Mouse (Mus musculus): ENCODE results near the gene Tom1. TPM values are rescaled to one million over a fixed set of nuclear protein-coding genes. Genes with fewer than 3 reads are reported as not detected.

The Tom1 gene
- 21.9 and 23.0 TPM in 2 replicates for polyA plus RNA-seq (2016; fragmentation: Nextera tagmentation; extraction: Ambion mirVana)

DNA sequence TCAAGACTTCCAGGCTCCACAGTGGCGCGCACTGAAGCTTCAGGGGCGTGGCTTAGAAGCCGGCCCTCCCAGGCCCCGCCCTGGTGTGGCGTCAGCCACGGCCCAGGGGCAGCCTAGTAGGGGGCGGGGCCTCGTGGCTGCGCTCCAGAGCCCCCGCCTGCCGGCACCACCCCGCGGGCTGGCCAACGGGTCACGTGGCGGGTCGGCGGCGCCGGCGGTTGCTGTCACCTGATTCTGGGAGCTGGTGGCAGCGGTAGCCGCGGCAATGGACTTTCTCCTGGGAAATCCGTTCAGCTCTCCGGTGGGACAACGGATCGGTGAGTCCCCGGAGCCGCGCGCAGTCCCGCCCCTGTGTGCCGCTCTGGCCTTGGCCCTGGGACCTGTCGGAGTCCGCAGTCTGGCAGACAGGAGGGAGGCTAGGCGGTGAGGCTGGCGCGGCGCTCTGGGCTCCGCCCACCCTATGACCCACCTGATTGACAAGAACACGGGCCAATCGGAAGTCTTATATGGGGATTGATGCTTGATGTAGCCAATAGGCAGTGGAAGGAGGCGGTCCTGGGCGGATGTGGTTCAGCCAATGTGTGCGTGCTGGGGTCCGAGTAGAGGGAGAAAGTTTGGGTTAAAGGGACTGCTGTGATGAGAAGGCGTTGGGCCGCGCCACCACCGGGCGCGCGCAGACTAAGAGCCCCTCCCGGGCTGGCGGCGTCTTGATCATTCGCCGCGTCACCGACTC lies at the start of gene Tom1:
Gene Tom1, plus strand, starts transcription at position 195 of the 733 bp plus-strand sequence.
- peak within 1 kb of the TSS; percentile 79 for H3K27ac ChIP-seq
- peak within 1 kb of the TSS; percentile 56 for H3K9ac ChIP-seq
- peaks cover 12% of the 10 kb centered on the region; the same call in 1 of the 2 replicates for H3K4me1 ChIP-seq
- H3K4me3 ChIP-seq (replicated peaks), result peak within 1 kb of the TSS; percentile 62
- peaks cover 17% of the 10 kb centered on the region for H3K36me3 ChIP-seq (replicated peaks)
- WGBS, result under 1% methylated on average over 59 of the region's 62 CpGs
- ATAC-seq (ENCODE audit: low FRiP score), result peak; percentile 99
- H3K27me3 ChIP-seq, result no peaks in the 10 kb centered on the region
- H3K9me3 ChIP-seq, result no peaks in the 10 kb centered on the region
- H3K4me2 ChIP-seq, result peak within 1 kb of the TSS; percentile 85

DNA sequence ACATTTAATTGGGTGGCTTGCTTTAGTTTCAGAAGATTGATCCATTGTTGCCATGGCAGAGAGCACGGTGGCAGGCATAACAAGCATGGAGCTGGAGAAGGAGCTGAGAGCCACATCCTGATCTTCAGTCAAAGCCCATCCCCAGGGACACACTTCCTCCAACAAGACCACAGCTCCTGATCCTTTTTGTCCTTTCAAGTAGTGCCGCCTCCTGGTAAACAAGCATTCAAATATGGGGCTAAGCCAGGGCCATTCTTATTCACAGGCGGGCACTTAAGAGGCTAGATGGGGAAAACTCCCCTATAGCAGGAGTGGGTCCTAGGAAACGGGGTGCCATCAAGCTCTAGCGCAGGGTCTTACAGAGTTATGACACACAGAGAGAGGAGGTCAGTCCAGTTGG lies 46.1 kb upstream of the Tom1 start:
- no peak overlapping the region for H3K27ac ChIP-seq
- WGBS, result 75% methylated on average over 5 of the region's 5 CpGs
- no peak overlapping the region for H3K4me2 ChIP-seq

DNA sequence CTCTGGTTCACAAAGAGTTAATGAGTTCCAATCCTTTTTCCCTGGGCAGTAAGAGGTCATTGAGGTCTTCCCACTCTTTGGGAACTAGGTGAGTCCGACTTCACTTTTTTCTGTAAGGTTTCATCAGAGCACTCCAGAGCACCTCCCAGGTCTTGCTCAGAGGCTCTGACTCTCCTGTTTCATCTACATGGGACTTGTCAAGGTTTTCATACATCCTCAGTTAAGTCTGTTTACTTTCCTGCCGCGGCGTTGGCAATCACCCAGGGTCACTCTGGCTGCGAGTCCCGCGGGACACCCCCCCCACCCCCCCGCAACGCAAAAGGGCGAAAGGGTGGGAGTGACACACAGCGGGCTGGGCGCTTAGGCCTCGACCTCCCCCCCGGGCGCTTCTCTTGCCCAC lies 43.5 kb upstream of the Tom1 start:
- Histone ChIP-seq H3K4me2 (no peak overlapping the region), H3K27ac (no peak overlapping the region), H3K4me3 (replicated peaks) (no peak overlapping the region), H3K9ac (no peak overlapping the region), H3K4me1 (peaks cover 6% of the 10 kb centered on the region), H3K9me3 (no peaks in the 10 kb centered on the region), H3K36me3 (replicated peaks) (no peaks in the 10 kb centered on the region), H3K27me3 (no peaks in the 10 kb centered on the region)
- ATAC-seq (ENCODE audit: low FRiP score), result no peak
- 29% methylated on average over 15 of the region's 15 CpGs for WGBS

More for the DNA sequence above, 46.1 kb upstream of the Tom1 start:
- no peak for ATAC-seq (ENCODE audit: low FRiP score)
- Histone ChIP-seq H3K4me3 (replicated peaks) (no peak overlapping the region), H3K27me3 (no peaks in the 10 kb centered on the region), H3K9ac (no peak overlapping the region), H3K9me3 (no peaks in the 10 kb centered on the region), H3K4me1 (no peaks in the 10 kb centered on the region), H3K36me3 (replicated peaks) (no peaks in the 10 kb centered on the region)

DNA sequence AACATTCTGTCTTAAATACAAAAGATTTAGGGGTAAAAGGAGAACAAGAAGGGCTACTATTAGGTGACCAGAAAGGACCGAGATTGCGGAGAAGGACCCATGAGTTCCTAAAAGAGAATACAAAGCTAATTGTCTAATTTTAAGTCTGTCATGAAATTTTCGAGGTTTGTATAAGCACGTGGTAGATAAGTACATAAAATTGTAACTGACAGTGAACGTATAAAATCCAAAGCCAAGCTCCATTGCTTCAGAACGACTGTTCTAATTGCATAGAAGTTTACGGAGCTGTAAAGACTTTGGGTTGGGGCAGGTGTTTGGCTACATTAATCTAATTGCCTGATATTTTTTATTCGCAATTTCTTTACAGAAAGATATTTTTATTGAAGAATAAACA lies 40.4 kb upstream of the Tom1 start, which contains the start of gene Hmgxb4:
Gene Hmgxb4, plus strand, starts transcription at position 276 of the 394 bp plus-strand sequence.
- H3K4me2 ChIP-seq, result peak within 1 kb of the TSS; percentile 64
- H3K36me3 ChIP-seq (replicated peaks), result no peaks in the 10 kb centered on the region
- peaks cover 6% of the 10 kb centered on the region for H3K4me1 ChIP-seq
- H3K27me3 ChIP-seq, result no peaks in the 10 kb centered on the region
- H3K9me3 ChIP-seq, result no peaks in the 10 kb centered on the region
- H3K4me3 ChIP-seq (replicated peaks), result peak within 1 kb of the TSS; percentile 92
- peak within 1 kb of the TSS; percentile 96 for H3K27ac ChIP-seq
- WGBS, result 8% methylated on average over 8 of the region's 8 CpGs
- ATAC-seq (ENCODE audit: low FRiP score), result peak; percentile 7; the same call in 1 of the 2 replicates
- H3K9ac ChIP-seq, result peak within 1 kb of the TSS; percentile 97

DNA sequence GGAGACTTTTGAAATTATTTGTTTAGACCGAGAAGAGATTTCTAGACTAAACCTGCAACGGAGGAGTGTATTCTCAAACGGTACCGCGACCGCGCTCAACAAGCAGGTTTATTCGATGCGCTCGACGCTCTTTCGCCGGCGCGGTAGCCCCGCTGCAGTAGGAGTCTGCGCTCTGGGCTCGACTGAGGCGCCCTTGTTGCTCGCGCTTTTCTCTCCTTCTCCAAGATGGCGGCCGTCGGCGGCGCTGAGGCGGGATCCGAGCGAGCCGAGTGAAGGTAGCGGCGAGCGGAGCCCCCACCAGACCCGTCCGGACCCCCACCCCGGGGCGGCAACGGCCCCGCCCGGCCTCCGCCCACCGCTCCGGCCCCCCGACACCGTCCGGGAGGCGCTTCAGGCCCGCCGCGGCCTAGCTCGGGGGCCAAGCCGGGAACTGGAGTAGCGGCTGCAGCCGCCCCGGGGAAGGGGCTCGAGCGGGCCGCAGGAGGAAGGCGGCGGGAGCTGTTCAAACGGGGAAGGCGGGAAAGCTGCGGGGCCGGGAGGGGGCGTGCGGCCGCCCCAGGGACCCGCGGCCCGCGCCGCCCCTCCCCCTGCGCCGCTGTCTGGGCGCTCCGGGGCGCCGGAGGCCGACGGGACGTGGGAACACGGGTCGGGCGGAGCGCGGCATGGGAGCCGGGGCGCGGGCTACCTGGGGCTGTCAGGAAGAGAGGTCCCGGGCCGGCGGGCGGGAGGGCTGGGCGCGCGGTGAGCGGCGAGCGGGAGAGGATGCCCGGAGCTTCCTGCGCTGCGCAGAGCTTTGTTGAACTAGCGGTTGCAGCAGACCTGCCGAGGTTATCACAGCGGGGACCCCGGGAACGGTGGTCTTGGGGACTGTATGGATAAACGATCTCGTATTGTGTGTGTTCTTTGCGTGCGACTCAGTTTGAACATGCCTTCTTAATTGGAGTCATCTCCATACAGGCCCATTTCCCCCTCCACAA lies 39.7 kb upstream of the Tom1 start:
- Histone ChIP-seq H3K27me3 (no peaks in the 10 kb centered on the region), H3K4me2 (peak overlapping the region; percentile 64), H3K27ac (peak overlapping the region; percentile 96), H3K9me3 (no peaks in the 10 kb centered on the region), H3K4me1 (peaks cover 6% of the 10 kb centered on the region), H3K9ac (peak overlapping the region; percentile 97), H3K36me3 (replicated peaks) (peaks cover 4% of the 10 kb centered on the region), H3K4me3 (replicated peaks) (peak overlapping the region; percentile 92)
- ATAC-seq (ENCODE audit: low FRiP score), result peak; percentile 95
- WGBS, result under 1% methylated on average over 78 of the region's 111 CpGs

DNA sequence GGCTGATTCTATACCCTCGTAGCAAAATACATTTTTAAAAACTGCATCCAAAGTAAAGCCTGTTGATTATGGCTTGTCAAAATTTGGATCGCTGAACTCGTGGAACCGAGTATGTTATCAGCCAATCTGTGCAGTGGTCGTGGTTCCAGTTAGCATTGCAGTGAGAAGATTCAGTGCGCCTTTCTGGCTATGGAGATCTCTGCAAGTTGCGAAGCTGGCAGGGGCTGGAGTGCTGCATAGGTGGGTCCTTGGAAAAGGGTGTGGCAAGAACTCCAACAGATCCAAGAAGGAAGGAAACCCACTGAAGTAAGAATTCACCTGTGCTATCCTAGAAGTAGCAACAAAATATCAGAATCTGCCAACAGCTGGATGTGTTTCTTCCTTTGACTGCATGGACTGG lies 39.0 kb upstream of the Tom1 start:
- 7% methylated on average over 7 of the region's 7 CpGs for WGBS
- Histone ChIP-seq H3K4me2 (peak overlapping the region; percentile 64), H3K36me3 (replicated peaks) (peaks cover 12% of the 10 kb centered on the region), H3K9ac (peak overlapping the region; percentile 97), H3K9me3 (no peaks in the 10 kb centered on the region), H3K4me1 (peaks cover 6% of the 10 kb centered on the region), H3K4me3 (replicated peaks) (peak overlapping the region; percentile 92), H3K27me3 (no peaks in the 10 kb centered on the region), H3K27ac (peak overlapping the region; percentile 96; the same call in 1 of the 2 replicates)
- 0 out of 2 replicates have a peak, but pooled peaks have one; percentile 5 for ATAC-seq (ENCODE audit: low FRiP score)

DNA sequence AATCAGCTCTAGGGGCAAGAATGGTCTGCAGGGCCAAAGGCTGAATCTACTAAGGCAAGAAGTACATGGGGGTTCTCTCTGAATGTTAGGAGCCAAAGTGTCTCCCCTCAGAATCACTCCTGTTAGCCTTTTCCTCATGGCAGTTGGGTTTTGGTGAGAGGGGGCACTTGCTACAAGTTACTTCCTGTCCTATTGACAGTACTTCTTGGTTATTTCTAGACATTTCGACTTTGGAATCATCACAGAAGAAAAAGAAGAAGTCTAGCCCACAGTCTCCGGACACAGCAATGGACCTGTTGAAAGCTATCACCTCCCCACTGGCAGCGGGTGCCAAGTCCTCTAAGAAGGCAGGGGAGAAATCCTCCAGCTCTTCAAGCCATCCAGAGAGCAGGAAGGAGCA lies 33.1 kb upstream of the Tom1 start:
- over 99% methylated on average over 3 of the region's 3 CpGs for WGBS
- Histone ChIP-seq H3K9ac (no peak overlapping the region), H3K4me2 (no peak overlapping the region), H3K4me3 (replicated peaks) (no peak overlapping the region), H3K27me3 (no peaks in the 10 kb centered on the region), H3K36me3 (replicated peaks) (peaks cover 59% of the 10 kb centered on the region), H3K9me3 (no peaks in the 10 kb centered on the region), H3K4me1 (no peaks in the 10 kb centered on the region), H3K27ac (no peak overlapping the region)
- ATAC-seq (ENCODE audit: low FRiP score), result no peak

DNA sequence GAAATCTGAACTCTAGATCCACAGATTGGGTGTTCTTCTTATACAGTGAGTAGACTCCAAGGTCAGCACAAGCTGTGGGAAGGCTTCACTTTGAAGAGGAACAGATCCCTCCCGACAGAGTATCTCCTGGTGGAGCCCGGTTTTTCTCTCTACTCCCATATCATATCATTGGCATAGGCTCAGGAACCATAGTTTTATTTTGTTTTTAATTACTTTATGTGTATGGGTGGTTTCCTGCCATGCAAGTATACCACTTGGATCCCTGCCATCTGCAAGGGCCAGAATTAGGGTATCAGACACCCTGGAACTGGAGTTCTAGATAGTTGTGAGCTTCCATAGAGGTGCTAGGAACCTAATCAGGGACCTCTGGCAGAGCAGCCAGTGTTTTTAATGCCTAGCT lies 24.7 kb upstream of the Tom1 start:
- no peaks in the 10 kb centered on the region for H3K9me3 ChIP-seq
- H3K27me3 ChIP-seq, result no peaks in the 10 kb centered on the region
- H3K4me3 ChIP-seq (replicated peaks), result no peak overlapping the region
- H3K27ac ChIP-seq, result no peak overlapping the region
- H3K4me1 ChIP-seq, result no peaks in the 10 kb centered on the region
- no peak overlapping the region for H3K4me2 ChIP-seq
- H3K36me3 ChIP-seq (replicated peaks), result peaks cover 62% of the 10 kb centered on the region
- H3K9ac ChIP-seq, result no peak overlapping the region
- ATAC-seq (ENCODE audit: low FRiP score), result no peak
- 95% methylated on average over 2 of the region's 2 CpGs for WGBS

DNA sequence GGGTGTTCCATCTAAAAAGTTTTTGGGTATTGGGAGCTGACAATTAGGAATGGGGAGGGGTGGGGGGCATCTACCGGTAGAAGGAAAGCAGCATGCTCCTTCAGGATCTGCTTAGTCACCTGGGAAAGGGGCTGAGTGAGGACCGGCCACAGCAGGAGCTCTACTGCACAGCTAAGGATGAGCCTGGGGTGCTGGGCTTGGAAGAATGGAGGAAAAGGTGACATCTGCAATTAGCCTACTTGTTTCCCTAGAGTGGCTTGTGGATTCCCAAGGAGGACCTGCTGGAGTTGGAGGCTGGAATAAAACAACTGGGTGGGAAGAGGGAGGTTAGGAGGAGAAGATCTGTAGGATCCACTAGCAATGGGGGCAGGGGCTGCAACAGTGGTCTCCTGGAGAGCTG lies 19.9 kb upstream of the Tom1 start:
- peaks cover 35% of the 10 kb centered on the region for H3K36me3 ChIP-seq (replicated peaks)

DNA sequence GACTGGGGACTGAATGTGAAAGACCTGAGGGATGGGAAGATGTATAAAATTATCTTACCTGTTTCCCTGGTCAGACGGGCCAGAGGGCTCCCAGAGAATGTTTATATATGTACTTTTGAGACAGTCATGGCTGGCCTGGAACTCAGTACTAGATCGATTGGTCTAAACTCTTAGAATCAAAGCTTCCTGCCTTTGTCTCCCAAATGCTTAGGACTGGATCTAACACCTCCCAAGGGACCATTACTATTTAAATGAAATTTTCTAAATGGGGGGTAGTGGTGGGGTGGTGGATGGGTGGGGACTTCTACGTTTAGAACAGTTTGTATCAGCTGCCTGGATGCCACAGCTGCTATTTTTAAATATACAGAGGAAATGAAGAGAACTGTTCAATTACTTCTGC lies 19.5 kb upstream of the Tom1 start:
- Histone ChIP-seq H3K9me3 (no peaks in the 10 kb centered on the region), H3K27me3 (no peaks in the 10 kb centered on the region), H3K4me3 (replicated peaks) (no peak overlapping the region), H3K4me1 (no peaks in the 10 kb centered on the region), H3K36me3 (replicated peaks) (peaks cover 33% of the 10 kb centered on the region), H3K4me2 (no peak overlapping the region), H3K27ac (no peak overlapping the region), H3K9ac (no peak overlapping the region)
- ATAC-seq (ENCODE audit: low FRiP score), result no peak
- 79% methylated on average over 3 of the region's 3 CpGs for WGBS

More for the DNA sequence above, 19.9 kb upstream of the Tom1 start:
- H3K27me3 ChIP-seq, result no peaks in the 10 kb centered on the region
- H3K4me2 ChIP-seq, result no peak overlapping the region
- H3K9me3 ChIP-seq, result no peaks in the 10 kb centered on the region
- WGBS, result 47% methylated on average over 2 of the region's 2 CpGs
- H3K27ac ChIP-seq, result no peak overlapping the region
- H3K4me1 ChIP-seq, result no peaks in the 10 kb centered on the region
- H3K4me3 ChIP-seq (replicated peaks), result no peak overlapping the region
- ATAC-seq (ENCODE audit: low FRiP score), result no peak
- H3K9ac ChIP-seq, result no peak overlapping the region

DNA sequence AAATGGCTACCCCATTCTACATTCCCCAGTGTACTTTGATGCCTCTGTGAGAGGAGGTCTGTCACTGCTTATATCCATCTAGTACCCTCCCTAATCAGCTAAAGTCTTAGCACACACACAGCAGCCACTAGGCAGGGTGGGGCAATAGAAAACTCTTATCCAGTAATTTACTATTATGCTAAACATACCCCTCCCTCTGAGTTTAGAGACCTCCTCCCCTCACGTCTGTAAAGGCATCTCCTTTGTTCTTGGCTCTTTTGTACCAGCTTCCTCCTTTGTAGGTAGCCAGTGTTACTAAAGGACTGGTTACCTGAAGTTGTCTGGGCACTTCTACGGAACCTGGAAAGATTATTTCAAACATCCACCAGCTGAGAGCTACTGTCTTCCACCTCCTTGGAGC lies 17.5 kb upstream of the Tom1 start:
- WGBS, result 53% methylated on average over 2 of the region's 2 CpGs
- H3K9ac ChIP-seq, result no peak overlapping the region
- H3K27ac ChIP-seq, result no peak overlapping the region
- no peaks in the 10 kb centered on the region for H3K27me3 ChIP-seq
- no peak overlapping the region for H3K4me3 ChIP-seq (replicated peaks)
- peaks cover 29% of the 10 kb centered on the region for H3K36me3 ChIP-seq (replicated peaks)
- no peak for ATAC-seq (ENCODE audit: low FRiP score)
- no peaks in the 10 kb centered on the region for H3K9me3 ChIP-seq
- no peak overlapping the region for H3K4me2 ChIP-seq
- no peaks in the 10 kb centered on the region for H3K4me1 ChIP-seq

DNA sequence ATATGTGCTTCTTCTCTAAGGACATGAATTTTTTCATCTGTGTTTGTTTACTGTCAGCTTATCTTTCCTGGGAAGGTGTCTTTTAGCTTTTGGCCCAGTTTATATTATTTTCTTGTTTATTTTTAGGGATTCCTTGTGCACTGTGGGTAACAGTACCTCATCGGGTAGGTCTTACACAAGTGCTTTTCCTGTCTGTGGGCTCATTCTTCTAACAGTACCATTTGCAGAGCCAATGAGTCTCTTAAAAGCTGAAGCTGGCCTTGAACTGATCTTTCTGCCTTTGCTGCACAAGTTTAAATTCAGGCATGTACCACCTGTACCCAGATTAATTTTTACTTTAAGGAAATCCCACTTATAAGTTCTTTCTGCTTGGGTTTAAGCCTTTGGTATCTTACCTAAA lies 17.1 kb upstream of the Tom1 start:
- no peak for ATAC-seq (ENCODE audit: low FRiP score)
- H3K4me1 ChIP-seq, result no peaks in the 10 kb centered on the region
- peaks cover 31% of the 10 kb centered on the region for H3K36me3 ChIP-seq (replicated peaks)
- H3K9ac ChIP-seq, result no peak overlapping the region
- no peak overlapping the region for H3K27ac ChIP-seq
- no peaks in the 10 kb centered on the region for H3K27me3 ChIP-seq
- 90% methylated on average over 1 of the region's 1 CpGs for WGBS
- H3K9me3 ChIP-seq, result no peaks in the 10 kb centered on the region
- no peak overlapping the region for H3K4me3 ChIP-seq (replicated peaks)
- no peak overlapping the region for H3K4me2 ChIP-seq
